Mouse (Mus musculus) forebrain, embryonic 12.5 days (tissue): ENCODE measurements around the gene Tff1. TPM values are rescaled to one million over a fixed set of nuclear protein-coding genes. Genes with fewer than 3 reads are reported as not detected.

Source experiments
- ATAC-seq: fragments of 200-750 bp; cut with Nextera tagmentation; 2 replicates; pipeline ENCODE4 v1.8.0; 2017; ENCODE audit warnings: moderate TSS enrichment; ENCODE audit not compliant: low FRiP score
- H3K27ac ChIP-seq: fragments of 300-500 bp; sonication (generic); 2 replicates; pipeline ENCODE4 v1.5.1; 2016; ENCODE audit warnings: mild to moderate bottlenecking
- H3K27me3 ChIP-seq: fragments of 300-500 bp; sonication (generic); 2 replicates; pipeline ENCODE4 v1.6.1; 2016; ENCODE audit warnings: mild to moderate bottlenecking
- H3K36me3 ChIP-seq: fragments of 300-500 bp; sonication (generic); replicated peaks from 2 replicates; pipeline ENCODE4 v1.6.1; 2016; ENCODE audit warnings: mild to moderate bottlenecking
- H3K4me1 ChIP-seq: fragments of 300-500 bp; sonication (generic); 2 replicates; pipeline ENCODE4 v1.6.1; 2016
- H3K4me2 ChIP-seq: fragments of 300-500 bp; sonication (generic); 2 replicates; pipeline ENCODE4 v1.6.1; 2016; ENCODE audit warnings: mild to moderate bottlenecking, moderate library complexity
- H3K4me3 ChIP-seq: fragments of 300-500 bp; sonication (generic); replicated peaks from 2 replicates; pipeline ENCODE4 v1.5.1; 2016; ENCODE audit warnings: mild to moderate bottlenecking
- H3K9ac ChIP-seq: fragments of 300-500 bp; sonication (generic); 2 replicates; pipeline ENCODE4 v1.6.1; 2016; ENCODE audit warnings: mild to moderate bottlenecking
- H3K9me3 ChIP-seq: fragments of 300-500 bp; sonication (generic); 2 replicates; pipeline ENCODE4 v1.6.1; 2016
- WGBS: fragments of 180-500 bp; shearing (Covaris S2); methylation state at CpG from one replicate; pipeline ENCODE4 v1.1.7; 2016; 5-methylcytosine and 5-hydroxymethylcytosine counted together
- polyA plus RNA-seq: library from polyadenylated mRNA; unstranded; fragments of >200 nt; fragmentation: Nextera tagmentation; extraction: Ambion mirVana; gene quantifications from 2 replicates; pipeline ENCODE4 v1.2.1, GENCODE M21; 2016

Gene Tff1
- polyA plus RNA-seq, 1 experiment from 2014 or later, result not detected

DNA sequence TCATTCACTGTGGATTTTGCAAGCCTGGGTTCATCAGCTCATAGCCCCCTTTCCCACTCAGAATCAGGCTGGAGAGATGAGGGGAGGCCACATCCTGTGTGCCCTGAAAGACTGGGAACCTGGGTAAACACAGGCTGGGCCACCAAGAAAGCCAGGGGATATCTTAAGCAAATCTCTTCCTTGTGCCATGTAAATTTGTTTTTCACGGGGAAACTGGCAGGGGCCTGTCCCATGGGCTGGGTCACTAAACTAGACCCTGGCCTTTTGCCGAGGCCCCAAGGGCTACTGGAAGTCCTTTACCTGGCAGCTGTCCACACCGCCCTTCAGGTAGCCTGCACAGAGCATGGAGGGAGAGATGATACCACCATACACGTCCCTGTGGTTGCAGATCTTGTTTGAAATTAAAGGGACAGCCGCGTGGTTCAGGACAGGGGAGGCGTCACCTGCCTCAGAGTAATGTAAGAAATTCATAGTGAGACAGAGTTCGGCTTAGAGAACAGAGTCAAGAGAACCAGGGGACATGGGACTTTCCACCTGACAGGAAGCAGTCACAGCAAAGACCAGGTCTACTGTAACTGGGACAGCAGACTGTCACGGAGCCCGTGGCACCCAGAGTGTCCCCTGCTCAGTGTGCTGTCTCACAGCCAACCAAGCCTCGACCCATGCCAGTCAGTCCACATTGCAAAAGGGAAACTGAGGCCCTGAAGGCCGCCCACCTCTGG is 19.4 kb upstream of the Tff1 start:
- Histone ChIP-seq H3K9me3 (no peaks in the 10 kb centered on the region), H3K4me2 (no peak overlapping the region), H3K4me1 (no peaks in the 10 kb centered on the region), H3K27me3 (no peaks in the 10 kb centered on the region; the same call in 1 of the 2 replicates), H3K36me3 (no peaks in the 10 kb centered on the region), H3K4me3 (no peak overlapping the region), H3K9ac (no peak overlapping the region), H3K27ac (no peak overlapping the region)
- ATAC-seq, result no peak
- 82% methylated on average over 12 of the region's 12 CpGs for WGBS

DNA sequence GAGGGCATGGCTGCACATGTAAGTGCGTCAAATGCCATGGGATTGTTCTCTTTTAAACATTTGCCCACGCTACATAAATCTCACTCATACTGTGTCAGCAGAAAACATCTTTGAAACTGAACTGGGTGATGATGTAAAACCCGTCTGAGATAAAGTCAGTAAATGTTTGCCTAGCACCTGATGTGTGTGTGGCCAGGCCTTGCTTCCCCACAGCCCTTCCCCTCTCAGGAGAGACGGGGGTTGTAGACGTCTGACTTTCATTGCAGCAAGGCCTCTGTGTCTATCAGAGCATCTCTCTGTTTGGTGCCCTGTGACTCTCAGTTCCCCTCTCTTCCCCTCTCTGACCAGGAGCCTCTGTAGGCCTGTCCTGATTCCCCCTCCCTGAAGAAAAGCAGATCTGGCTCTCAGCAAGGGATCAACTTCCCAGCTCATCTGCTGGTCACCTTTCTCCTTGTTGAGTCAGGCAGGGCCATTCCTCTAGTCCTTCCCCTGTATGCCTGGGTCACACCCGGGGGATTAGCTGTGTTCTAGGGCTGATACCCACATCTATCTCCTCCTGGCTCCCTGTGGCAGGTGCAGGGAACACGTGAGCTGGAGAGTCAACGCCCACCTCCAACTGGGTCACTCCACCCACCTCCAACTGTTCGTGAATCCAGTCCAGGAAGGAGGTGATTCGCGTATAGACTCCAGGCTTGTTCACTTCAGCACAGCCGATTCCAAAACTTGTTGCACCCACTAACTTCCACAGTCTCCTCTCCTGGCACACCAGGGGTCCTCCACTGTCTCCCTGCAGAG is 18.3 kb upstream of the Tff1 start:
- H3K4me3 ChIP-seq, result no peak overlapping the region
- H3K4me1 ChIP-seq, result no peaks in the 10 kb centered on the region
- no peaks in the 10 kb centered on the region for H3K27me3 ChIP-seq
- WGBS, result 75% methylated on average over 12 of the region's 12 CpGs
- no peak overlapping the region for H3K27ac ChIP-seq
- no peaks in the 10 kb centered on the region for H3K9me3 ChIP-seq
- H3K36me3 ChIP-seq, result no peaks in the 10 kb centered on the region
- H3K4me2 ChIP-seq, result no peak overlapping the region
- no peak for ATAC-seq
- H3K9ac ChIP-seq, result no peak overlapping the region

DNA sequence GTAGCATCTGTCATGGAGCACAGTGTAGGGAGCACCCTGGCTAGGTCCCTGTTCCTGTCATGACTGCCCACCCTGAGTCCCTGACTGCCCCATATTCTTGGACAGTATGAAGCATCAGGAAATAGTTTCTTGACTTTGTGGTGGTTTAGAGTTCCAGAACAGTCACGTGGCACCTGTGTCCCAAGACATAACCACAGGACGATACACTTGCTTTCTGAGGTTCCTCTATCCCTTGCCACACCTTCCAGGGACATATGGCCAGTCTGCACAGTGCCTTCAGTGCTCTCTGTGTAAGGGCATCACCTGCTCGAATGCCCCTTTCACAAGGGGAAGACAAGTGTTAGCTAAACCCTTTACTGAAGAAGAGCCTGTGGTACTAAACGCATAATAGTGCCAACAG is 16.4 kb upstream of the Tff1 start:
- H3K9ac ChIP-seq, result no peak overlapping the region
- H3K27ac ChIP-seq, result no peak overlapping the region
- ATAC-seq, result no peak
- H3K9me3 ChIP-seq, result no peaks in the 10 kb centered on the region
- 84% methylated on average over 4 of the region's 4 CpGs for WGBS
- H3K4me2 ChIP-seq, result no peak overlapping the region
- H3K27me3 ChIP-seq, result no peaks in the 10 kb centered on the region
- no peaks in the 10 kb centered on the region for H3K4me1 ChIP-seq
- H3K4me3 ChIP-seq, result no peak overlapping the region
- no peaks in the 10 kb centered on the region for H3K36me3 ChIP-seq

DNA sequence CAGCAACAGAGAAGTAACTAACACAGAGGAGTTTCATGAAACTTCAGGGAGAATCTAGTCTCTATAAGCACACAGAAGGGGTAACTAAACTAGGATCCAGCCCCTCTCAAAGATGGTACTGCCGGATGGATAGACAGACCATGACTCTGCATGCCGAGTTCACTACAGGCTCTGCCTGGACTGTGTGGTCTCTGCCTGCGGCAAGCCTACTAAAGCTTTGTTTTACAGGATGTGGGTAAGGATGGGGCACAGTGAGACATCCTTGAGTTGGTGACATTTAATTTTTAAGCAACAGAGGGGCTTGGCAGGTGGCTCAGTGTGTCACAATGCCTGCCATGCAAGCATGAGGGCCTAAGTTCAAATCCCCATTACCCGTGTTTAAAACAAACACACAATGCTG is 11.2 kb upstream of the Tff1 start:
- H3K4me3 ChIP-seq, result no peak overlapping the region
- no peaks in the 10 kb centered on the region for H3K9me3 ChIP-seq
- H3K36me3 ChIP-seq, result no peaks in the 10 kb centered on the region
- 92% methylated on average over 4 of the region's 4 CpGs for WGBS
- H3K4me2 ChIP-seq, result no peak overlapping the region
- no peak overlapping the region for H3K27ac ChIP-seq
- H3K4me1 ChIP-seq, result no peaks in the 10 kb centered on the region
- no peak overlapping the region for H3K9ac ChIP-seq
- no peaks in the 10 kb centered on the region for H3K27me3 ChIP-seq
- no peak for ATAC-seq

DNA sequence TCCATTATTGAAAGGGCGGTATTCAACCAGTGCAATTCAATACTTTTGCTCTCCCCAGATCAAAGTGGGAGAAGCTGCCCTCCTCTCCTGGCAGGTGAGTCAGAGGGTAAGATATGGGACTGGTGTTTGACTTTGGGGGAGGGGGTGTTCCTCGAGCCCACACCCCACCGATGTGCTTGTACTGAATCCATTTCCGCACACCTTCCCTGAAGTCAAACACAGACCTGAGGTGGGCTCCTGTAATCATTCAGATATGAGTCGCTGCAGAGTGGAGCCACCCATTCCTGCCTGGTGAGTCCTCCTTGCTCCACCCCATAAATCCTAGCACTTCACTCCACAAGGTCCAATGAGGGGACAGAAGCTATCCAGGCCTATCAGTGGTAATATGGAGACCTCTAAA is 4.7 kb upstream of the Tff1 start:
- Histone ChIP-seq H3K36me3 (no peaks in the 10 kb centered on the region), H3K9me3 (no peaks in the 10 kb centered on the region), H3K27me3 (no peaks in the 10 kb centered on the region), H3K27ac (no peak overlapping the region), H3K4me3 (no peak overlapping the region), H3K4me2 (no peak overlapping the region), H3K4me1 (no peaks in the 10 kb centered on the region), H3K9ac (no peak overlapping the region)
- ATAC-seq, result no peak
- WGBS, result 94% methylated on average over 5 of the region's 5 CpGs

DNA sequence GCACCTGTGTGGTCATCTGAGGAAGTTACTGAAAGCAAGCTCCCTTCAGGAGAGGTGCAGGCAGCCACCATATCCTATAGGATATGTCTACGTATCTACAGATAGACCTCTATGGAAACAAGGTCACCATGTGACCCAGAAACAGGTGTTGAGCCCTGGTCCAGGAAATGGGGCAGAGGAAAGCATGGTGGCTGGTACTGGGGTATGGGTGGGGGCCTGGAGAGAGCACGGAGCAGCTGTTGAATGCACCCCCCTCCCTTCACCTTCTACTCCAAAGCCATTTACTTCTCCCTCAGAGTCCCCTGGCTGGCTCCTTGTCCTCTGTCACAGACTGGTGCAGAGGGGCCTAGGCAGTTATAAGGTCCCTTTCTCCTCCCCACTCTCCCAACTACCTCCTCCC is 1.3 kb downstream of the Tff1 start:
- H3K4me2 ChIP-seq, result no peak overlapping the region
- 66% methylated on average over 2 of the region's 2 CpGs for WGBS
- H3K4me1 ChIP-seq, result no peaks in the 10 kb centered on the region
- no peak for ATAC-seq
- no peak overlapping the region for H3K9ac ChIP-seq
- H3K4me3 ChIP-seq, result no peak overlapping the region
- no peaks in the 10 kb centered on the region for H3K27me3 ChIP-seq
- no peaks in the 10 kb centered on the region for H3K36me3 ChIP-seq
- H3K27ac ChIP-seq, result no peak overlapping the region
- no peaks in the 10 kb centered on the region for H3K9me3 ChIP-seq

DNA sequence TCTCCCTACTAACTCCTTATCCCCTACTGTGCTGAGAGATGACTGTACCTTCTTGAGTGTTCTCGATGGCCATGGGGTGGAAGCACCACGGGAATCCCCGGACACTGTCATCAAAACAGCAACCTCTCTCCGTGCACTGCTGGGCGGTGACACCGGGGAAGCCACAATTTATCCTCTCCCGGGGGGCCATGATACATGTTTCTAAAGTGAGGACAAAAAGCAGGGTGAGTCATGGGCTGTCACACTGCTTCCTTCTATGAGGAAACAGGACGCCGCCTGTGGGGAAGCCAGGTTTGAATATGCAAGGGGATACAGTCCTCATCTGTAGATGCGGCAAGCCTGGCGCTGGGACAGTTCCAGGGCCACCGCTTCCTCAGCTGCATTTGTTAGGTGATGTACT is 2.5 kb downstream of the Tff1 start:
- Histone ChIP-seq H3K4me3 (no peak overlapping the region), H3K27me3 (no peaks in the 10 kb centered on the region), H3K9ac (no peak overlapping the region), H3K36me3 (no peaks in the 10 kb centered on the region), H3K4me1 (no peaks in the 10 kb centered on the region), H3K4me2 (no peak overlapping the region), H3K9me3 (no peaks in the 10 kb centered on the region), H3K27ac (no peak overlapping the region)
- WGBS, result 94% methylated on average over 12 of the region's 12 CpGs
- ATAC-seq, result no peak

DNA sequence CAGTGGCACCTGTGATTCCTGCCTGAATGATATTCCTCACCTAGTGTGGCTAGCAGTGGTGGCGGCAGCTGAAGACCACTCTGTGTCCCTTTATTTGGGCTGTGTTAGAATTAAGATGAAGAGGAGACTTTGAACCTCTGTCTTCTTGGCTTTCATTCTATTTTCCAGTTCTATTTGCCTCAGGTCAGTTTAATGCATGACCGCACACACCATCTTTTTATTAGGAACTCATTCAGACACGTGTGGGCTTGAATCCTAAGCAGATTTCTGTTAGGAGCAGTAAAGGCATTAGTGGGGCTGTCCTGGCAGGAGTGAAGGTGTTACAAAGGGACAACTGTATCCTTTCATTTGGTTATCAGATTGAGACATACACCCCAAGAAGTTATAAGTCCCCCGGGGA is 4.8 kb downstream of the Tff1 start:
- Histone ChIP-seq H3K4me1 (no peaks in the 10 kb centered on the region), H3K27me3 (no peaks in the 10 kb centered on the region), H3K9ac (no peak overlapping the region), H3K36me3 (no peaks in the 10 kb centered on the region), H3K4me2 (no peak overlapping the region), H3K9me3 (no peaks in the 10 kb centered on the region), H3K4me3 (no peak overlapping the region), H3K27ac (no peak overlapping the region)
- ATAC-seq, result no peak
- 69% methylated on average over 4 of the region's 4 CpGs for WGBS

DNA sequence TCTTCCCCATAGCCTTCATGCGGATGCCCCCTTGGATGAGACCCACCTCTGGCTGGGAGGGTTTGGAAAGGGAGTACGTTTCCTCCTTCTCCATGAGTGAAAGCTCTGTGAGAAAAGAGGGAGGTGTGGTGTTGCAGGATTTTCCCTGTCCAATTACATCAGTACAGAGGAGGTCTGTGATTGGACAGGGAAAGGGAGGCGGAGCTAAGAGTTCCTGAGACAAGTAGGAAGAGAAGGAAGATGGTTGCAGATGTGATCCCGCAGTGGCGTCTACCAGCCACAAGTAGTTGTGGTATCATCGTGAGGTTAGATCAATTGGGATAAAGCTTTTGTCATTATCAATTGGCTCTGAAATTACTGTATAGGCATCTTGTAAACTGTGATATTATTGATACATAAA is 7.2 kb downstream of the Tff1 start:
- H3K4me2 ChIP-seq, result no peak overlapping the region
- no peaks in the 10 kb centered on the region for H3K27me3 ChIP-seq
- no peaks in the 10 kb centered on the region for H3K4me1 ChIP-seq
- H3K9ac ChIP-seq, result no peak overlapping the region
- H3K4me3 ChIP-seq, result no peak overlapping the region
- ATAC-seq, result no peak
- H3K27ac ChIP-seq, result no peak overlapping the region
- 76% methylated on average over 6 of the region's 6 CpGs for WGBS
- no peaks in the 10 kb centered on the region for H3K36me3 ChIP-seq
- H3K9me3 ChIP-seq, result no peaks in the 10 kb centered on the region

DNA sequence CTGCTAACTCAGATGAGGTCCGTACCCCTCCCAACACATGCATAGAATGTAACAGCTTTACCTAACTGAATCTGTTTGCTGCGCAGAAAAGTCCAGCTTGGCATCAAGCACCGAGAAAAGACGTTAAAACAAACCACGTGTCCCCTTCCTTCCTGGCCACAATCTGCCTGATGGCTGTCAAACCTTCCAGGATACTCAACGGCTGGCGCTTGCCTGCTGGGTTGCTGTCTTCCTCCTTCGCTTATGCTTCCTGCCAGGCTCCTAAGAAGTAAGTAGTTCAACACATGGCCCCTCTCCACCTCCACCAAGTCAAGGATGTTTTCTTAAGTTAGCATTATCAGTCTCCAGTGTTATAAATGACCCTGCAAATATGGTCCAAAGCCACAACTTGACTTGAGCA is 11.3 kb downstream of the Tff1 start:
- H3K4me2 ChIP-seq, result no peak overlapping the region
- H3K36me3 ChIP-seq, result no peaks in the 10 kb centered on the region
- H3K4me3 ChIP-seq, result no peak overlapping the region
- ATAC-seq, result no peak
- 0 out of 2 replicates have a peak, but pooled peaks cover 4% of the 10 kb centered on the region for H3K4me1 ChIP-seq
- no peak overlapping the region for H3K9ac ChIP-seq
- H3K27me3 ChIP-seq, result no peaks in the 10 kb centered on the region
- 83% methylated on average over 8 of the region's 8 CpGs for WGBS
- no peak overlapping the region for H3K27ac ChIP-seq
- H3K9me3 ChIP-seq, result no peaks in the 10 kb centered on the region

DNA sequence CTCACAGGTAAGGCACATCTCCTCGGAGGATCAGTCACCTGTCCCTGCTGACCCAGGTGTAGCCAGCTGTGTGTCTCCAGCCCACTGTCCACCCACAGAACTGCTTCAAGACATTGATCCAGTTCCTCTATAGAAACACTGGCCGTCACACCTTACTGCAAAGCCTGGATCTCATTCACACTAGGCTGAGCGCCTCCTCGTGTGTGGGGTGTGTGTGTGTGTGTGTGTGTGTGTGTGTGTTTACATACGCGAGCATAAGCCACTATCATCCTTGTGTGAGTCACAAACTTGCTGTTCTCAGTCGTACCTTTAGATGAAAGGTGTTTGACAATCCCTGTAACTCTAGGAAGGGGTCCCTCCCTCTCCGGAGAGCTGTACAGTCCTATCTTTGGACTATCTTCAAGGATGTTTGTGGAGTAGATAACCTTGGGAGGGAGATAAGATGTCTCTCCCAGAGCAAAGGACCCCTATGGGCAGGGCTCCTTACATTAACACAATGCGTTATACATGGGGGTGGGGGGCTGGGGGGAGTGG is 12.0 kb downstream of the Tff1 start:
- no peak overlapping the region for H3K9ac ChIP-seq
- H3K9me3 ChIP-seq, result no peaks in the 10 kb centered on the region
- no peak overlapping the region for H3K4me3 ChIP-seq
- H3K4me2 ChIP-seq, result no peak overlapping the region
- H3K27ac ChIP-seq, result no peak overlapping the region
- 0 out of 2 replicates have a peak, but pooled peaks cover 4% of the 10 kb centered on the region for H3K4me1 ChIP-seq
- WGBS, result 90% methylated on average over 9 of the region's 9 CpGs
- H3K36me3 ChIP-seq, result no peaks in the 10 kb centered on the region
- H3K27me3 ChIP-seq, result no peaks in the 10 kb centered on the region
- ATAC-seq, result no peak

DNA sequence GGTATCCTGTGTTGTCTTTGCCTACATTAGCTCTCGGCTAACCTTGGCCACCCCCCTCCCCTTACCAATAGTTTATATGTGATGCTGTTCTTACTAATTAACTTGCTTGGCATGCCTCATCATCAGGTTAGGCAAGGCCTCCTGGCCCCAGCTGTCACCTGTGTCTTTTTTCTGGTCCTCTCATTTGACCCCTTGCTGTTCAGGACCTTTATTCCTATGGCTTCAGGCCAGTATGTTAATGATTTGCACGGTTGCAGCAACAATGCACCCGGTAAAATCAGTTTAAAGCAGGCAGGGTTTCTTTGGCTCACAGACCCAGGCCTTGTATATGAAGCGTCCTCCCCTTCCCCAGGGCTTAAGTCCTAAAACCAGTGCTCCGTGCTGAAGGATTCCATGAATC is 12.6 kb downstream of the Tff1 start:
- WGBS, result 51% methylated on average over 5 of the region's 5 CpGs
- H3K36me3 ChIP-seq, result no peaks in the 10 kb centered on the region
- H3K9ac ChIP-seq, result no peak overlapping the region
- H3K27me3 ChIP-seq, result no peaks in the 10 kb centered on the region
- no peak overlapping the region for H3K27ac ChIP-seq
- H3K4me2 ChIP-seq, result no peak overlapping the region
- H3K4me3 ChIP-seq, result no peak overlapping the region
- H3K4me1 ChIP-seq, result 0 out of 2 replicates have a peak, but pooled peaks cover 4% of the 10 kb centered on the region
- no peaks in the 10 kb centered on the region for H3K9me3 ChIP-seq
- ATAC-seq, result no peak

DNA sequence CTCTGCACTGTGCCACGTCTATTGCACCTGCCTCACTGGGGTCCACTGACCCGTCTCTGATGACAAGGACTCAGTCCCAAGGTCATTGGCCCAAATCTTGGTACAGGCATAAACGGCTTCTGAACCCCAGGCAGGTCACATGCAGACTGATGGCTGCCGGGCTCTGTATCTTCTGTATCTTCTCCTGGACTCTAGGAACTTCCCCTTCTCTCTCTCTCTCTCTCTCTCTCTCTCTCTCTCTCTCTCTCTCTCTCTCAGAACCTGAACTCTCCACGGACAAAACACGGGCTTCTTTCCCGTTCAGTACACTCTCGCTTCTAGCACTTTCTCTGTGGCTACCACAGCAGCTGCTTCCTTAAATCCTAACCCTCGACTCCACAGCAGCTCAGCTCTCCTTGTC is 19.1 kb downstream of the Tff1 start:
- H3K9me3 ChIP-seq, result no peaks in the 10 kb centered on the region
- H3K4me2 ChIP-seq, result no peak overlapping the region
- no peaks in the 10 kb centered on the region for H3K36me3 ChIP-seq
- H3K27me3 ChIP-seq, result no peaks in the 10 kb centered on the region
- 81% methylated on average over 9 of the region's 9 CpGs for WGBS
- no peaks in the 10 kb centered on the region; the same call in 1 of the 2 replicates for H3K4me1 ChIP-seq
- H3K9ac ChIP-seq, result no peak overlapping the region
- no peak overlapping the region for H3K4me3 ChIP-seq
- no peak overlapping the region for H3K27ac ChIP-seq
- ATAC-seq, result no peak
